Mouse (Mus musculus) gonadal fat pad, adult 2 months (tissue): ENCODE data around the gene Tmem127. TPM values are rescaled to one million over a fixed set of nuclear protein-coding genes. Genes with fewer than 3 reads are reported as not detected.
"Not testable (repeated sequence)": the region's sequence is repeated elsewhere in the genome, so short reads cannot be mapped to it uniquely, and the experiment has no call there.

Experiments used
- DNase-seq: peaks from one replicate; pipeline ENCODE4 v3.0.0-alpha.2; 2012; ENCODE audit warnings: low read depth
- polyA plus RNA-seq: library from polyadenylated mRNA; depleted of rRNA; stranded (reverse); fragments of >200 nt; gene quantifications from 2 replicates; pipeline ENCODE4 v1.2.3, GENCODE M21; 2012

The Tmem127 gene
- polyA plus RNA-seq, 1 experiment: 74.0 TPM

- DNase-seq: no peak
Observed at GRCm38 (mm10) chr2:127267854-127268253, 20.1 kb downstream of the Tmem127 start.

- peak; percentile 72 for DNase-seq
Observed at GRCm38 (mm10) chr2:127269491-127270299, 22.0 kb downstream of the Tmem127 start, which contains the start of gene Stard7. TSS of gene Stard7 (plus strand) at chr2:127270218.

- no peak for DNase-seq
Observed at GRCm38 (mm10) chr2:127270300-127271041, 22.8 kb downstream of the Tmem127 start.

- DNase-seq: no peak
Observed at GRCm38 (mm10) chr2:127271042-127271515, 23.4 kb downstream of the Tmem127 start.

- DNase-seq: not testable (repeated sequence)
Observed at GRCm38 (mm10) chr2:127272049-127272448, 24.3 kb downstream of the Tmem127 start.

- DNase-seq: no peak
Observed at GRCm38 (mm10) chr2:127272806-127273205, 25.1 kb downstream of the Tmem127 start.

- no peak for DNase-seq
Observed at GRCm38 (mm10) chr2:127274590-127274989, 26.9 kb downstream of the Tmem127 start.

GRCm38 (mm10) chr2:127275551-127276320 is 28.0 kb downstream of the Tmem127 start:
- DNase-seq: no peak

- no peak for DNase-seq
Observed at GRCm38 (mm10) chr2:127278162-127278561, 30.5 kb downstream of the Tmem127 start.

GRCm38 (mm10) chr2:127292250-127292649 is 44.5 kb downstream of the Tmem127 start:
- DNase-seq: no peak

GRCm38 (mm10) chr2:127297001-127297805 is 49.5 kb downstream of the Tmem127 start:
- DNase-seq: peak; percentile 90

- DNase-seq: no peak
Observed at GRCm38 (mm10) chr2:127298056-127298455, 50.3 kb downstream of the Tmem127 start.

GRCm38 (mm10) chr2:127300701-127301100 is 53.0 kb downstream of the Tmem127 start:
- no peak for DNase-seq

GRCm38 (mm10) chr2:127301883-127302282 is 54.2 kb downstream of the Tmem127 start:
- no peak for DNase-seq

- DNase-seq: not testable (repeated sequence)
Observed at GRCm38 (mm10) chr2:127304192-127304591, 56.5 kb downstream of the Tmem127 start.

- no peak for DNase-seq
Observed at GRCm38 (mm10) chr2:127304609-127305210, 57.0 kb downstream of the Tmem127 start.

- DNase-seq: no peak
Observed at GRCm38 (mm10) chr2:127306123-127306522, 58.4 kb downstream of the Tmem127 start.

- DNase-seq: no peak
Observed at GRCm38 (mm10) chr2:127307179-127307578, 59.5 kb downstream of the Tmem127 start.

GRCm38 (mm10) chr2:127308660-127309059 is 61.0 kb downstream of the Tmem127 start:
- DNase-seq: no peak

- no peak for DNase-seq
Observed at GRCm38 (mm10) chr2:127310246-127310645, 62.5 kb downstream of the Tmem127 start.

GRCm38 (mm10) chr2:127310685-127311084 is 63.0 kb downstream of the Tmem127 start:
- DNase-seq: no peak
